Mouse (Mus musculus) natural killer cell, adult 2 months (primary cell): Measurements from ENCODE around the gene Atic.

ENCODE experiments used
- DNase-seq, 2 experiments: peaks; one replicate each; pipeline ENCODE4 v3.0.0; 2022; ENCODE audit warnings: low spot score in 2 of 2

Atic gene

DNA sequence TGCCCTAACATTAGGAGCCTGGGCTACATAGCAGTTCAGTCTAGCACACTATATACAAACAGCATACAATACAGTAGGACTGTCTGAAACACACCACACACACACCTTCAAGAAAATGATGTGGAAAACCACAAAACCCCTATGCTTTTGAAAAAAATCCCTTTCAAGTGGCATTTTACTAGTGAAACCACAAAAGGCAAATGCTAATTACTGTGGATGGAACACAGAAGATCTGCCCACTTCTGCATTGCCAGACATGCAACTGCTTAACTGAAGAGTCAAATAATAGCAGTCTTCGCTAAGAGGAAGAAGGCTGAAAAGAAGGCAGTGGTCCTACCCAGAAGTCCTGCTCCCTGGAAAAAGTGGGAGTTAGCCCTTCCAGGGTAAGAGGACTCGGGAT lies 37.3 kb downstream of the Atic start:
- DNase-seq, result no peak

DNA sequence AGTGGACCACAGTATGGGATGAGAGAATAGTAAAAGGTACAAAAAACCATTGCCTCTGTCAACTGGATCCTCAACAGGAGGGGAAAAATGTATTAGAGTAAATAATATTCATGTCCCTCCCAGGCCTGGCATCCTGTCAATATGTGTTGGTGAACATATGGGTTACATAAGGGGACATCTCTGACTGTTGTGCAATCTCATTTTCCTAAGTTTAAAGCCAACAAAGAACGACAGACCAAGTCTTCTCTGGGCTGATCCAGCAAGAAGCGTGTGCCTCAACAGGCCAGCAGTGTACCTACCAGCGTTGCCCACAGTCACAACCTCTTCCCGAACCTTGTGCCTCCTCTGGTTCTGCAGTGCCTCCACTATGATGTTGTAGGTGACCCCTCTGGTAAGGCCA lies 38.4 kb downstream of the Atic start:
- no peak for DNase-seq

DNA sequence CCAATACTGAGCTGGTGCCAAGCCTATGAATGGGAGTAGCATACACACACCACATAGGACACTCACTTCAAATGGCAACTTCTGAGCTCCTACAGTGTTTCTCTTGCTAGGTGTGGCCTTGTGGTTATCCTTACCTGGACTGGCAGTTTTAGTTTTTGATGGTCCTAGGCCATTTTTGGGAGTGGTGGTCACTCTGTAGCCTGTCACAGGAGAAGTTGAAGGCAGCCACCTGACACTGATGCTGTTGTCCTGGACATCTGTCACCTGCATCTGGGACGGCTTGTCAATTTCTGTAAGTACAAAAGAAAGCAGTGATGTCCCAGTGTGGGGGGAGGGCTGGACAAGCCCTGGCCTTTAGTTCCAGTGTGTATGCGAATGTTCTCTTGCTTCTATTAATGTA lies 48.8 kb downstream of the Atic start:
- no peak for DNase-seq

DNA sequence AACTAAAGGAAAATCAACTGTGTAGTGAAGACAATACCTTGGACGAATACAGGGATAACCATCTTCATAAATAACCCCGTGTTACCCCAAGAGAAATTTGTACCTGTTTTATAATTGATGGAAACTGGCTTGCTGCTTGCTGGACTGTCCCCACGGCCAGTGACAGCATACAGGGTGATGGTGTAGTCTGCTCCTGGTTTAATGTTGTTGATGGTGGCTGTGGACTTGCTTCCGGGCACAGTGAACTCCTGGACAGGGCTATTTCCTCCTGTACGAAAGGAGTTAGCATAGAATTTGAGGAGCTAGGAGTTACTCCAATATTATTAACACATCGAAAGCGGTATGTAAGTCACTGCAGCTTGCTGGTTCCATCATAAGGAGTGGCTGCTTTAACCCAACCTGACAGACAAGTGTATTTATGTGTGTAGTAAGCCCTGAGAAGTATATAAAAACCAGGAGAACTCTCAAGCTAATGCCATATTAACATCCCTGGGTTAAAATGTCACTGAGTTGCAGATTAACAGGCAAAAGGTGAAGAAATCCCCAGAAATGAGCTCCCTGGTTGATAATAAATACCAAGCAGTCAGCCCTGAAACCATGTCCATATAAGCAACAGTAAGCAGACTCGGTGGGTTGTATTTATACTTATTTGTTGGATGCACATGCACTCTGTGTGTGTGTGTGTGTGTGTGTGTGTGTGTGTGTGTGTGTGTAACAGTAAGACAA lies 49.8 kb downstream of the Atic start:
- DNase-seq, result no peak

DNA sequence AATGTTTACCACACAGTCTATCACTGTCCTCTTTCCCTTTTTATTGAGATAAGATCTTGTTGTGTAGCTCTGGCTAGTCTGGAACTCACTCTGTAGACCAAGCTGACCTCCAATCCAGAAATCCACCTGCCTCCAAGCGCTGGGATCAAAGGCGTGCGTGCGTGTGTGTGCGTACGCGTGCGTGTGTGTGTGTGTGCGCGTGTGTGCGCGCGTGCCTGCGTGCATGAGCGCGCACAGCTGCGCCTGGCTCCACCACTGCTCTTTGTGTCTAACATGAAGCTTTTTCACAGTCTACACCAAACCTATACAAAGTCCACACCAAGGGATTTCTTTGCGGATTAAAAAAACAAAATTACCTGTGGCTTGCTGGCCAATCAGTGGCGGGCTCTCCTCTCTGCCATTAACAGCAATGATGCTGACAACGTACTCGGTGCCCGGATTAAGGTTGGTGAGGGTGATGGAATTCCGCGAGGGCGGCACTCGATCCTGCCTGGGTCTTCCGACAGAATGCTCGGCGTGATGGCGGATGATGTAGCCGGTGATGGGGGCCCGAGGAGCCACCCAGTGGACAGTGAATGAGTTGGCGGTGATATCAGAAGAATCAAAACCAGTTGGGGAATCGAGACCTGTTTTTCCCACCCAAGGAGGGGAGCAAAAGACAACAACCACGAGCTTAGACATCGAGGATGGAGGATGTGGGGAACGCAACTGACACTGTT lies 52.3 kb downstream of the Atic start:
- no peak for DNase-seq

DNA sequence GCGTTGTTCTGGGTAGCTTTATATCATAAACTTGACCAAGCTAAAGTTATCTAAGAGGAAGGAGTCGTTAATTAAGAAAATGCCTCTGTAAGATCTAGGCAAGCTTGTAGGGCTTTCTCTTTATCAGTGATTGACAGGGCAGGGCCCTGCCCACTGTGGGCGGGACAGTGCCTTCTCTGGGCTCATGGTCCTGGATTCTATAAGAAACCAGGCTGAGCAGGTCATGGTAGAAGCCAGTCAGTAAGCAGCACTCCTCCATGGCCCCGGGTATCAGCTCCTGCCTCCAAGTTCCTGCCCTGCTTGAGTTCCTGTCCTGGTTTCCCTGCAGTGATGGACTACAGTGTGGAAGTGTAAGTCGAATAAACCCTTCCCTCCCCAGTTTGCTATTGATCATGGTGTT lies 53.0 kb downstream of the Atic start:
- DNase-seq, result no peak

DNA sequence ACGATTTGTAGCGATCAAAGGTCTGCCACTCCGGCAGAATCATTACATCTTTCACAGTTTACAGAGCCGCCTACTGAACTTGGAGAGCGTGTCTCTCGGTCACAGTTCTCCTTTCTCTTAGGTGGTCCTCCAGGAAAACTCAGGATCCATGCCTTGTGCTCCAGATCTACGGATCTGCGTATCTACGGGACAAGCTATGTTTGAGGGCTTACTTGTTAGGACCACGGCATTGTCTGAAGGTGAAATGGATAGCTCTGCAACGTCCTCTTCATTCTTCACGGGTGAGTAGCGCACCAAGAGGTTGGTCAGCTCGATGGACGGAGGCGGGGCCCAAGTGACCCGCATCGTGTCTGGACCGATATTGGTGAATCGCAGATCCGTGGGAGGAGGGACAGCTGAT lies 55.3 kb downstream of the Atic start:
- DNase-seq, result no peak

DNA sequence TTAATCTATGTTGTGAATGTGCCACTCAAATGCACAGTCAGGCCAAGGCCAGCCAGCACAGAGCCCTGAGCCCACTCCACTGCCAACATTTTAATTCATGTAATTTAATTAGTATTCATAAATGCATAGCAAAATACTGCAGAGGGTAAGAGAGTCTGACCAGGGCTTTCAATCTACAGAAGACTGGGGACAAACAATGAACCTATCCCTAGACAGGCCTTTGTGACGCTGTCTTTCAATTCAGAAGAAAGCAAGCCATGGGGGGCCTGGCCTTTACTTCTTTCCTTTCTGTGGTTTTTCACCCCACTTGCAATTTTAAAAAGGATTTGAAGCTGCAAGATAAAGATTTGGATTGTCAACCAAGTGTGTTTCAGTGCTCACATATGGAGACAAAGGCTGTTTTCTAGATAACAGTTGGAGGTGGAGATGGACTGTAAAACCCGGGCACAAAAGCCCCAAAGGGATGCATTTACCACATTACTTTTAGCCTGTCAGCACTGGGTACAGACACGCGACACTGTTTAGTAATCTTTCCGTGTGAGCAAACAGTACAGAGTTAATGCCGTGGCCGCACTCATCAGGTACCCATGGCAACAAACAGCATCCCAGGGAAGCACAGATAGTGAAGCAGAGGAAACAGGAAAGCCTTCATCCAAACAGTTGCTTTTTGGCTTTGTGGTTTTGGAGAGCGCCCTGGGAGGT lies 57.7 kb downstream of the Atic start:
- no peak for DNase-seq

DNA sequence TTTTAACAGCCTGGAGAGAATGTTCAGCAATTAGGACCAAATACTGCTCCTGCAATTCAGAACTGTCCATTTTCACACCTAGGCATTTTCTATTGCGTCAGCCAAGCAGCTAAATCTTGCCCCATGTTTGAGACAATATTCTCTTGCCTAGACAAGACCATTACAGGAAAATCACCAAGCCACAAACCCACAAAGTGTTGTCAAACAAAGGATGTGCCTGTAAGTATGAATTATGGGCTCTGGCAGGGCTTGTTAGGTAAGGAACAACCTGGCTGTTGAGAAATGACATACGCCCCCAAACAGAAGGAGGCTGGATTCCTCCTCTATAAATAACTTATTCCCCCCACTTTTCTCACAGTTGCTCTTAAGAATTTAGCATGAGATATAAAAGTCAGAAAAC lies 64.6 kb downstream of the Atic start:
- DNase-seq, result no peak

DNA sequence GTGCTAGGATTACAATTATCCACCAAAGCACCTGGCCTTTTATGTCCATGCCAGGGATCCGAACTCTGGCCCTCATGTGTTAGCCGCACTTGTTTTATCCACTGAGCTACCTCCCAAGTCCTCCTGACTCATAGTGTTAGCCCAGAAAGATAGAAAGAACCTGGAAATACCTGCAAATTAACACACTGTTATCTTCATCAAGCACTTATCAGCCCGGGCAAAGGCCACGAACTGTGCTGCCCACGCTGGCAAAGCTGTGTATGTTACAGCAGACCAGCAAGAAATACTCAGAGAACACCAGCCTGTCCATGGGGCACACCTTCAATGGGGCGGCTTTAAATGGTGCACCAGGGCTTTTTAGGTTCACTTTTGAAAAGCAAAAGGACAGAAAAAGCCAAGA lies 66.7 kb downstream of the Atic start:
- no peak for DNase-seq
